ENCODE assay signal across 25 mouse cellular contexts in the genomic region with DNA sequence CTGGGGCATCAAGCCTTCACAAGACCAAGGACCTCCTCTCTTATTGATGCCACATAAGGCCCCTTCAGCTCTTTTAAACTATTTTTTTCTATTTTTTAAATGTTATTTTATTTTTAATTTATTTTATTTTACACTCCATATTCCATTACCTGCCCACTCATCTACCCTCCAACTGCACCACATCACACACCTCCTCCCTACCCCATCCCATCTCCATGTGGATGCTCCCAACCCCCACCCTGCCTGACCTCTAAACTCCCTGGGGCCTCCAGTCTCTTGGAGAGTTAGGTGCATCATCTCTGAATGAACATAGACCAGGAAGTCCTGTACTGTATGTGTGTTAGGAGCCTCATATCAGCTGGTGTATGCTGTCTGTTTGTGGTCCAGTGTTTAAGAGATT.
"Had no signal": no experiment of that assay in that cellular context is flagged by ENCODE, and none has a peak within 500 bp of the region (broad histone marks: within the 10 kb centered on the region; RNA-seq: fewer than 3 reads in every experiment).

No protein-coding gene starts in this region.

- H3K9me3 ChIP-seq: heart, embryonic 13.5 days; heart, embryonic 15.5 days; hindbrain, embryonic 13.5 days; hindbrain, embryonic 15.5 days; kidney, embryonic 15.5 days; limb, embryonic 13.5 days; limb, embryonic 15.5 days; liver, embryonic 12.5 days had no signal

- H3K36me3 ChIP-seq: heart, embryonic 13.5 days; heart, embryonic 15.5 days; hindbrain, embryonic 13.5 days; hindbrain, embryonic 15.5 days; kidney, embryonic 15.5 days; limb, embryonic 13.5 days; limb, embryonic 15.5 days; liver, embryonic 12.5 days had no signal

- H3K27me3 ChIP-seq: heart, embryonic 13.5 days; heart, embryonic 15.5 days; hindbrain, embryonic 13.5 days; hindbrain, embryonic 15.5 days; kidney, embryonic 15.5 days; limb, embryonic 13.5 days; limb, embryonic 15.5 days; liver, embryonic 12.5 days had no signal

- DNase-seq: gastrocnemius, postnatal 14 days; gastrocnemius, postnatal 36 days; heart, adult 18-20 months; heart, postnatal 14 days; heart, postnatal 36 days; kidney, adult 11 months; kidney, adult 2 months; kidney, adult 9 months; kidney, postnatal 14 days; kidney, postnatal 36 days; layer of hippocampus, adult 9-11 months; layer of hippocampus, postnatal 36 days; left cerebral cortex, postnatal 4 days had no signal

- H3K4me3 ChIP-seq: heart, embryonic 13.5 days; heart, embryonic 15.5 days; hindbrain, embryonic 13.5 days; hindbrain, embryonic 15.5 days; kidney, embryonic 15.5 days; limb, embryonic 13.5 days; limb, embryonic 15.5 days; liver, embryonic 12.5 days had no signal

- H3K4me2 ChIP-seq: heart, embryonic 11.5 days; heart, embryonic 13.5 days; heart, embryonic 15.5 days; hindbrain, embryonic 13.5 days; hindbrain, embryonic 15.5 days; kidney, embryonic 15.5 days; limb, embryonic 13.5 days; limb, embryonic 15.5 days; liver, embryonic 12.5 days had no signal

- H3K9ac ChIP-seq: heart, embryonic 13.5 days; heart, embryonic 15.5 days; hindbrain, embryonic 13.5 days; hindbrain, embryonic 15.5 days; kidney, embryonic 15.5 days; limb, embryonic 13.5 days; limb, embryonic 15.5 days; liver, embryonic 12.5 days had no signal

- ATAC-seq: hindbrain, postnatal 0 days; intestine, embryonic 16.5 days; liver, embryonic 12.5 days had no signal

- H3K4me1 ChIP-seq: heart, embryonic 13.5 days; heart, embryonic 15.5 days; hindbrain, embryonic 13.5 days; hindbrain, embryonic 15.5 days; kidney, embryonic 15.5 days; limb, embryonic 13.5 days; limb, embryonic 15.5 days; liver, embryonic 12.5 days had no signal

- H3K27ac ChIP-seq: heart, embryonic 13.5 days; heart, embryonic 15.5 days; hindbrain, embryonic 13.5 days; hindbrain, embryonic 15.5 days; hindbrain, postnatal 0 days; kidney, embryonic 15.5 days; kidney, postnatal 0 days; limb, embryonic 13.5 days; limb, embryonic 15.5 days; liver, embryonic 12.5 days had no signal
